ENCODE assay signal across 9 mouse cellular contexts in genomic region chr1:53823687-53824445, GRCm38 (mm10). TPM values are rescaled to one million over a fixed set of nuclear protein-coding genes. Genes with fewer than 3 reads are reported as not detected.
DNase-seq lines count a peak whose midpoint lies in the region; ATAC-seq and TF ChIP-seq lines count a peak whose summit lies in the region.
"Had no signal": no experiment of that assay in that cellular context is flagged by ENCODE, and none has a peak within 500 bp of the region (broad histone marks: within the 10 kb centered on the region; RNA-seq: fewer than 3 reads in every experiment).

No protein-coding gene starts in this region.

- H3K4me3 ChIP-seq in embryonic fibroblast, embryonic 13.5 days (ENCODE audit: insufficient read depth, low read length): peak overlapping the region; percentile 18
- no peak overlapping the region for H3K4me3 ChIP-seq in hindbrain, embryonic 11.5 days (ENCODE audit: low read depth, low read length)
- H3K4me3 ChIP-seq: erythroblast, embryonic 14.5 days had no signal

- ATAC-seq in hindbrain, embryonic 11.5 days (ENCODE audit: low FRiP score): peak; percentile 88

- no peak for TF ChIP-seq CTCF in embryonic fibroblast, embryonic 13.5 days (IDR thresholded peaks at IDR 0.05; ENCODE audit: borderline replicate concordance, insufficient read depth, low read length)

- no peak overlapping the region for H3K4me2 ChIP-seq in hindbrain, embryonic 11.5 days (replicated peaks; ENCODE audit: low read depth, low read length)

- no peak for TF ChIP-seq POLR2A in embryonic fibroblast, embryonic 13.5 days (IDR thresholded peaks at IDR 0.05; ENCODE audit: low read depth, low read length)

- 5% methylated on average over 10 of the region's 10 CpGs for WGBS in hindbrain, embryonic 11.5 days

- H3K27ac ChIP-seq in embryonic fibroblast, embryonic 13.5 days (ENCODE audit: insufficient read depth, low read length): peak overlapping the region; percentile 89
- no peak overlapping the region for H3K27ac ChIP-seq in hindbrain, embryonic 11.5 days (ENCODE audit: low read depth, low read length)

- H3K4me1 ChIP-seq in embryonic fibroblast, embryonic 13.5 days (ENCODE audit: control insufficient read depth, insufficient read depth, low read length): 0 out of 2 replicates have a peak, but pooled peaks cover 2% of the 10 kb centered on the region
- 0 out of 2 replicates have a peak, but pooled peaks cover 2% of the 10 kb centered on the region for H3K4me1 ChIP-seq in hindbrain, embryonic 11.5 days (replicated peaks; ENCODE audit: control insufficient read depth, insufficient read depth, low read length)

- H3K36me3 ChIP-seq in hindbrain, embryonic 11.5 days (ENCODE audit: control insufficient read depth, insufficient read depth, low read length): no peaks in the 10 kb centered on the region

- H3K9ac ChIP-seq in hindbrain, embryonic 11.5 days (ENCODE audit: low read depth, low read length): no peak overlapping the region

- DNase-seq in 3T3-L1 (ENCODE audit: low read depth, low spot score) (peak; percentile 43), NIH3T3 (ENCODE audit: low read depth) (peak; percentile 77)
- peak; percentile 65 for DNase-seq in hindbrain, embryonic 11.5 days (ENCODE audit: low spot score)
- DNase-seq in layer of hippocampus, adult 9-10 months (ENCODE audit: low spot score): peak; percentile 42
- DNase-seq in lung, postnatal 25 days (ENCODE audit: low spot score): peak; percentile 77
- peak; percentile 58 for DNase-seq in right cerebral cortex, adult 18-20 months
- DNase-seq in urinary bladder, postnatal 25 days (ENCODE audit: low spot score): no peak

- no peaks in the 10 kb centered on the region for H3K9me3 ChIP-seq in hindbrain, embryonic 11.5 days (ENCODE audit: control insufficient read depth, low read length)

- H3K27me3 ChIP-seq in hindbrain, embryonic 11.5 days (ENCODE audit: control insufficient read depth, insufficient read depth, low read length): no peaks in the 10 kb centered on the region

RNA-seq across cellular contexts. Expression of gene Stk17b, which starts 38.8 kb away (rescaled TPM):
- 38.6 and 52.9 TPM in 2 replicates for polyA plus RNA-seq in embryonic fibroblast, embryonic 13.5 days (2011; ENCODE audit: insufficient read length, low read depth, missing spikeins)
- polyA plus RNA-seq in hindbrain, embryonic 11.5 days (2014; fragmentation: Nextera tagmentation; extraction: Ambion mirVana): 11.1 and 12.4 TPM in 2 replicates
